Mouse (Mus musculus): Measurements from ENCODE around the gene Slc30a1.

DNA sequence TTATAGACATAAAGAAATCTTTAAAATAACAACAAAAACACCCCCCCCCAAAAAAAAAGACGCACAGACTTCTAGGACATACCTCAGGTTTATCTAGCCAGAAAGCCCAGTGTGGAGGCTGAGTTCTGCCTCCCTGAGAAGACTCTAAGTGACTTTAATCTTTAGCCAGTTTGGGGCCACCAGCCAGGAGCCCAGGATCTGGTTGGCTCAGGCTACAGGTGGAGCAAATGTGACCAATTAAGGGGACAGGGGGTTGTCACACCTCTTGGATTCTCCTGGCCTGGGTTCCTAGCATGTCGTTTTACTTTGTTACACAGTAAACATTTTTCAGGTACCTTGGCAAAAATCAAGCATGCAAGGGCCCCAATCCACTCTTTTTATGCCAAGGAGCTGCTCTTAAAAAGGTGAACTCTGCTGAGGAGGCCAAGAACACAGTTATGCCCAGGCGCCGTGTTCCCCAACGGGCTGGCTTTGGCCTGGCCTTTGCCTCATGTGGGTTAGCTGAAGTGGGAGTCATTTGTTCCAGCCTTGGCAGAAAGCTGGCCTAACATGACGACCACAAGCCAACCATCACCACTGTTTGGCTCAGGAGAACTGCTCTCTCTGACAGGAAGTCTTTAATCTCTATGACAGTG, 34.4 kb upstream of the Slc30a1 start:
- TF ChIP-seq CTCF (IDR thresholded peaks at IDR 0.05; ENCODE audit: low read depth, low read length) (no peak), POLR2A (IDR thresholded peaks at IDR 0.05; ENCODE audit: extremely low read depth, insufficient read depth, low read length) (no peak)
